Mouse (Mus musculus) kidney, embryonic 14.5 days (tissue): ENCODE data around the gene Arl8b. TPM values are rescaled to one million over a fixed set of nuclear protein-coding genes. Genes with fewer than 3 reads are reported as not detected.

ENCODE experiments used
- ATAC-seq: fragments of 200-750 bp; cut with Nextera tagmentation; 2 replicates; pipeline ENCODE4 v1.8.0; 2017; ENCODE audit warnings: moderate number of reproducible peaks, mild to moderate bottlenecking, moderate TSS enrichment, moderate library complexity; ENCODE audit not compliant: low FRiP score, low TSS enrichment
- H3K27ac ChIP-seq: fragments of 300-500 bp; sonication (generic); 2 replicates; pipeline ENCODE4 v1.5.1; 2014; ENCODE audit warnings: low read depth, mild to moderate bottlenecking, low read length, moderate library complexity, mixed read lengths
- H3K27me3 ChIP-seq: fragments of 300-500 bp; sonication (generic); 2 replicates; pipeline ENCODE4 v1.6.1; 2014; ENCODE audit warnings: mild to moderate bottlenecking, low read length; ENCODE audit not compliant: control insufficient read depth, insufficient read depth
- H3K36me3 ChIP-seq: fragments of 300-500 bp; sonication (generic); 2 replicates; pipeline ENCODE4 v1.6.1; 2014; ENCODE audit warnings: low read length, mixed read lengths; ENCODE audit not compliant: control insufficient read depth, insufficient read depth
- H3K4me1 ChIP-seq: fragments of 300-500 bp; sonication (generic); 2 replicates; pipeline ENCODE4 v1.6.1; 2014; ENCODE audit warnings: low read length, mixed read lengths; ENCODE audit not compliant: control insufficient read depth, insufficient read depth
- H3K4me2 ChIP-seq: fragments of 300-500 bp; sonication (generic); replicated peaks from 2 replicates; pipeline ENCODE4 v1.6.1; 2014; ENCODE audit warnings: low read depth, mild to moderate bottlenecking, low read length
- H3K4me3 ChIP-seq: fragments of 300-500 bp; sonication (generic); 2 replicates; pipeline ENCODE4 v1.5.1; 2014; ENCODE audit warnings: mild to moderate bottlenecking, low read length
- H3K9ac ChIP-seq: fragments of 300-500 bp; sonication (generic); 2 replicates; pipeline ENCODE4 v1.6.1; 2014; ENCODE audit warnings: low read depth, mild to moderate bottlenecking, low read length, moderate library complexity
- H3K9me3 ChIP-seq: fragments of 300-500 bp; sonication (generic); 2 replicates; pipeline ENCODE4 v1.6.1; 2016; ENCODE audit warnings: low read length; ENCODE audit not compliant: control insufficient read depth
- WGBS: fragments of 180-500 bp; shearing (Covaris S2); extraction: QIAGEN DNeasy Blood & Tissue Kit; methylation state at CpG from one replicate; pipeline ENCODE4 v1.1.7; 2014; 5-methylcytosine and 5-hydroxymethylcytosine counted together
- polyA plus RNA-seq: library from polyadenylated mRNA; unstranded; fragments of >200 nt; fragmentation: Nextera tagmentation; extraction: Ambion mirVana; gene quantifications from 2 replicates; pipeline ENCODE4 v1.2.1, GENCODE M21; 2014

Gene Arl8b
- polyA plus RNA-seq: 57.2 and 83.3 TPM in 2 replicates

DNA sequence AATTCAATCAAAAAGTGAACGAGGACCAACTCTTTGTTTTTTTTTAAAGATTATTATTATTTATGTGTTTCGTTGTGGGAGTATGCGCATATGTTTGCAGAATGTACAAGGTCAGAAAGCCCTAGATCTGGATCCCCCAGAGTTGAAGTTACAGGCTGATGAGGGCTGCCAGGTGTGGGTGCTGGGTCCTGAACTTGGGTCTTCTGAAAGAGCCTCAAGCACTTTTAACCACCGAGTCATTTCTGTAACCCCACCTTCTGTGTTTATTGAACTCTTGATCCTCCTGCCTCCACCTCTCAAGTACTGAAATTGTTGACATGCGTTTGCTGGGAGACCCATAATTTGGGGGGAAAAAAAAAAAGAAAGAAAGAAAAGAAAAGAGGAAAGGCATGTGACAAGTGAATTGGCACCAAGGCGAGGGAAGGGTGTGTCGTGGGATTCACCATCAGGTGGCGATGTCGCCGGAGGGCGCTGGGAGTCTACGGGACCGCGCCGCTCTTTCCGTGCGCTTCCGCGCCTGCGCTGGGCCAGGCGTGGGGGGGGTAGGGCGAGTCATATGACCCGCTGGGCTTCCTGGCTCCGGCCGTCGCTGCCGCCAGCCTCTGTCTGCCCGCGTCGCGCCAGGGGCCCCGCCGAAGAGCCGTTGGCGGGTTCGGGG, at the start of gene Arl8b:
Gene Arl8b, plus strand, starts transcription at position 574 of the 658 bp plus-strand sequence.
- peak; percentile 96 for ATAC-seq
- no peaks in the 10 kb centered on the region for H3K27me3 ChIP-seq
- H3K4me1 ChIP-seq: peaks cover 16% of the 10 kb centered on the region
- H3K9me3 ChIP-seq: no peaks in the 10 kb centered on the region
- H3K4me2 ChIP-seq: peak within 1 kb of the TSS; percentile 75
- H3K9ac ChIP-seq: peak within 1 kb of the TSS; percentile 91
- peak within 1 kb of the TSS; percentile 94 for H3K4me3 ChIP-seq
- WGBS: 10% methylated on average over 36 of the region's 36 CpGs
- peak within 1 kb of the TSS; percentile 64; the same call in 1 of the 2 replicates for H3K27ac ChIP-seq
- H3K36me3 ChIP-seq: no peaks in the 10 kb centered on the region

DNA sequence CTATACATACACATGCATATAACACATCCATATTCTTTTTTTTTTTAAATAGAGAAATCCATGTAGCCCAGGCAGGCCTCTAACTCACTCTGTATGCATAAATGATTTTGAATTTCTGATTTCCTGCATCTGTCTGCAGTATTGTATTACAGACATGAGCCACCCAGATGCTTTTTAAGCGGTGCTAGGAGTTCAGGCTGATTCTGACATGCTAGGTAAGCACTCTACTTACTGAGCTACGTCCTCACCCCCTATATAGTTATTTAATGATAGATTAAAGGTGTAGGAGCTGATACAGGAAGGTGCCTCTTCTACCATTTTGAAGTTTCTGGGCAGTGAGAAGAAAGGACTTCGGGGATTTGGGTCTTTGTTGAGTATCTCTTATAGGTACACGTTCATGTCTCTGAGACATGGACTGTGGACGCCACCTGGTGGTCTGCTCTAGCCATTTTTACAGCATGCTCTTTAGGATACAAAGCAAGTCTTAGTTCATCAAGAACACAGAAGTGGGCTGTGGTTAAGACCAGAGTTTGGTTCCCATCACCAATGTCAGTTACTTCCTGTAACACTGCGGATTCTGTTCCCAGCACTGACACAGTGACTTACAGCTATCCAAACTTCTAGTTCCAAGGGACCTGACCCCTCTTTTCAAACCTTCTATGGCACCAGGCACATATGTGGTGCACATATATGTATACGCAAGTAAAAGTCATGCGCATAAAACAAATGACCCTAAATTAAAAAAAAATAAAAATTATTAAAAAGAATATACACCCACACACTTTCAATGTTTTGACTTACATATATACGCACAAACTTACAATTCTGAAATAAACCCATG, 46.8 kb upstream of the Arl8b start:
- H3K36me3 ChIP-seq: no peaks in the 10 kb centered on the region
- no peaks in the 10 kb centered on the region for H3K9me3 ChIP-seq
- H3K27ac ChIP-seq: no peak overlapping the region
- H3K4me2 ChIP-seq: no peak overlapping the region
- no peaks in the 10 kb centered on the region for H3K27me3 ChIP-seq
- no peak overlapping the region for H3K4me3 ChIP-seq
- no peaks in the 10 kb centered on the region for H3K4me1 ChIP-seq
- ATAC-seq: peak; percentile 68; the same call in 1 of the 2 replicates
- H3K9ac ChIP-seq: no peak overlapping the region
- WGBS: 48% methylated on average over 9 of the region's 9 CpGs

DNA sequence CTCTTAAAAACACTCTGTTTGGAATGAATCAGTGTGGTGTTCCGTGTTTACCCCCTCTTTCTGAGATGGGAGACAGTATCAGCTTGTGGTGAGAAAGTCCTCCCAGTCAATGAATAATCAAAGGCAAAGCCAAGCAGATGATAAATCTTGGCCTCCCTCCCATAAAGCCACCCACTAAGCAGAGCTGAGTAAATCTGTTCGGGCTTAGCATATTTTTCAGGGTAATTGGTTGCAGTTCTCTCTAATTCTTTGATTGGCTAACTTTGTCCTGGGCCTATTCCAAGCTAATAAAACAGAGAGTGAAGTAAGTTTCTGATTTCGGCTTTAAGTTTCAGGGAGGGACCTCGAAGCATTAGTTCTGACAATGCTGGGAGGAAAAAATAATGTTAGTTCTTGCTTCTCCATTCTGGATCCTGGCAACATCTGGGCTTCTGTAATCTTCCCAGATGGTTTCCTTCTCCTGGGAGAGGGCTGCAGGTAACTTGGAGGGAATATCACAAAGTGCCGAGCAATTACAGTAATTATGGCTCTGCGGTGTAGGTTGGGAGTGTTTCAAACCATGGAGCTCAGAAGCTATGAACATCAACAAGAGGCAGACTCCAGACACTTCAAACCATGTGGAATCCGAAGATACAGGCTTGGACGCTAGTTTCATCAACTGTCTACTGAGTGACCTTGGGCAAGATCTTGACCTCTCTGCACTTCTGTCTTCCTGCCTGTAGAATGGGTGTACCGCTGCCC, 44.3 kb upstream of the Arl8b start:
- H3K4me3 ChIP-seq: no peak overlapping the region
- H3K36me3 ChIP-seq: no peaks in the 10 kb centered on the region
- H3K4me2 ChIP-seq: no peak overlapping the region
- 37% methylated on average over 9 of the region's 9 CpGs for WGBS
- ATAC-seq: peak; percentile 81
- no peak overlapping the region; the same call in 1 of the 2 replicates for H3K27ac ChIP-seq
- no peaks in the 10 kb centered on the region for H3K27me3 ChIP-seq
- H3K9ac ChIP-seq: no peak overlapping the region
- no peaks in the 10 kb centered on the region for H3K4me1 ChIP-seq
- H3K9me3 ChIP-seq: no peaks in the 10 kb centered on the region

DNA sequence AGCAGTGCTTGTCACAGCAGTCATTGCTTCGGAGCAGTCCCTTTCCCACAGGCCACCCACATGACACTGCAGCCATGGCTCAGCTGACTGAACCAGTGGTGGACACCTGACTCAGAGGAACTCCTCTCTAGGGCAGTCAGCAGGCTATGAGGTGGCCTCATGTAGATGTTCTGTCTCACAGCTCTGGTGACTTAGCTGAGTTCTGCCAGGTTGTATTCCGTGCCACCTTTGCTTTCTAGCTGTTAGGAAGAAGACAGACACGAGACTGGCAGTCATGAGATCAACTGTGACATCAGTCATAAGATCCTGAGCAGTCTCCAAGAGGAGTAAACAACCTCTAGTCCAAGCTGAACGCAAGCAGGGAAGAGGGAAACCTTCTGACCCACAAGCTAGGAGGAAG, 42.3 kb upstream of the Arl8b start:
- 86% methylated on average over 4 of the region's 4 CpGs for WGBS
- H3K9me3 ChIP-seq: no peaks in the 10 kb centered on the region
- H3K9ac ChIP-seq: no peak overlapping the region
- no peaks in the 10 kb centered on the region for H3K4me1 ChIP-seq
- H3K27me3 ChIP-seq: no peaks in the 10 kb centered on the region
- H3K36me3 ChIP-seq: no peaks in the 10 kb centered on the region
- ATAC-seq: no peak
- no peak overlapping the region for H3K4me2 ChIP-seq
- H3K27ac ChIP-seq: no peak overlapping the region
- no peak overlapping the region for H3K4me3 ChIP-seq

DNA sequence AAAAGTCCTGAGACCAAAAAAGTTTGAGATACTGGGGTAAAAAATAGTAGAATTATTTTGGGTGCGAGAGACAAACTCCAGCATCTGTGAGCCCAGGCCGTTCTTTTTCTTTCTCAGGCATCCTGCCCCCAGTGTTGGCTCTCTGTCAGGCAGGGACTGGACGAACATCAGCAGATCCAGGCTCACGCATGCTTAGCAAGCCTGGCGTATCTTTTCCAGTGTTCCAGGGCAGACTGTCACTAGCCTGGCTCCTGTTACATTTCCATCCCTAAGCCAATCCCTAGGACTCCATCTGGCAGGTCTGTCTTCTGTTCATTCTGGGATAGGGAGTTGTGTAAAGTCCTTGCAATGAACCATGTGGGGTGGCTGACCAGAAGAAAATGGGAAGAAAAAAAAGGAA, 39.2 kb upstream of the Arl8b start:
- no peaks in the 10 kb centered on the region for H3K27me3 ChIP-seq
- H3K9ac ChIP-seq: no peak overlapping the region
- no peak overlapping the region for H3K27ac ChIP-seq
- WGBS: 80% methylated on average over 5 of the region's 5 CpGs
- ATAC-seq: no peak
- no peaks in the 10 kb centered on the region for H3K36me3 ChIP-seq
- no peak overlapping the region for H3K4me3 ChIP-seq
- no peak overlapping the region for H3K4me2 ChIP-seq
- H3K4me1 ChIP-seq: no peaks in the 10 kb centered on the region
- H3K9me3 ChIP-seq: no peaks in the 10 kb centered on the region

DNA sequence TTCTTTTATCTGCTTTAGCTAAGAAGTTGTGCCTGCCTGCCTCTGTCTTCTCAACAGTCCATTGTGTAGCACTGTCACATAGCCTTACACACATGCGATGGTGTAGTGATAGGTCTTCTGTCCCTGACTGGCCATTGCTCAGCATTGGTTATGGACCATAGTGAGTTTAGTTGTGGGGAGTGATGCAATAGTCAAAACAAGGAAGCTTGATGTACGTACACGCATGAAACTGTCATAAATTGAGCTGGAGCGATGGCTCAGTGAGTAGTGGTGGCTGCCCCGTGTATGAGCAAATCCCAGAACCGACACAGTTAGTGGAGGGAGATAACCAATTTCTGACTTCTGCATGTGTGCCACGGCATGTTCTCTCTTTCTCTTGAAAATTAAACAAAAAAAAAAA, 31.6 kb upstream of the Arl8b start:
- no peak for ATAC-seq
- H3K9me3 ChIP-seq: no peaks in the 10 kb centered on the region
- no peak overlapping the region for H3K4me2 ChIP-seq
- no peak overlapping the region for H3K27ac ChIP-seq
- H3K9ac ChIP-seq: no peak overlapping the region
- no peaks in the 10 kb centered on the region for H3K4me1 ChIP-seq
- H3K4me3 ChIP-seq: no peak overlapping the region
- no peaks in the 10 kb centered on the region for H3K36me3 ChIP-seq
- H3K27me3 ChIP-seq: no peaks in the 10 kb centered on the region
- 93% methylated on average over 7 of the region's 7 CpGs for WGBS

DNA sequence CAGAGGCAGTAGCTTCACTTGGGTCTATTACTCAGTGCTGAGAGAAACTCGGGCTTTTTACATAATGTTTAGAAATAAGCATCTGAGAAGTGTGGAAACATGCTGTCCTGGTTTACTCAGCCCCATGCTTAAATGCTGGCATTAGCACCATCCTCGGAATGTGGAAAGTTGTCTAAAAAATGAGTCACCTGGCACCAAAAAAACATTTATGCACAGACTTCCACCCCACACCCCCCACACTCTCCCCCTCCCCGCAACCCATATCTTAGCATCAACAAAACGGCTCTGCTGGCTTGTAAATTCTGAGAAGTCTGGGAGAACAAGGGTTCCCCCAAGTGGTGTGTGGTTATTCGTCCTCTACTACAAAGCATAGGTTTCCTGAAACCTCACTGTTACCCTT, 30.5 kb upstream of the Arl8b start:
- no peak for ATAC-seq

DNA sequence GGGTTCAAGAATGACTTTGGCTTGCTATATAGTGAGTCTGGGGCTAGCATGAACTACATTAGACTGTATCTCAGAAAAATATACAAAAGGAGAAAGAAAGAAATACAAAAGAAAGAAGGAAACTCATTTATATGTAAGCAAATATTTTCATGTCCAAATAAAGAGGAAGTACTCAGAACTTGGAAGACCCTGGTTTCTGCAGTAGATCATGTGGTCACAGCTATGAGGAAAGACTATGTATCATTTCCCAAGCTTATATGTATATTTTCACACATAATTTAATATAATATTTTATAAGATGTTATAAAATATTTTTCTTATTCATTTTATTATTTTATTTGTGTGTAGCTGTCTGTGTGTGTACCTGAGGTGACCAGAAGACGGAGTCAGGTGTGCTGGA, 29.4 kb upstream of the Arl8b start:
- Histone ChIP-seq H3K27ac (no peak overlapping the region), H3K9ac (no peak overlapping the region), H3K4me2 (no peak overlapping the region), H3K36me3 (no peaks in the 10 kb centered on the region), H3K9me3 (no peaks in the 10 kb centered on the region), H3K27me3 (no peaks in the 10 kb centered on the region), H3K4me1 (no peaks in the 10 kb centered on the region), H3K4me3 (no peak overlapping the region)
- 82% methylated on average over 1 of the region's 1 CpGs for WGBS
- ATAC-seq: no peak

More for the DNA sequence above, 30.5 kb upstream of the Arl8b start:
- Histone ChIP-seq H3K36me3 (no peaks in the 10 kb centered on the region), H3K4me2 (no peak overlapping the region), H3K4me3 (no peak overlapping the region), H3K27ac (no peak overlapping the region), H3K27me3 (no peaks in the 10 kb centered on the region), H3K9ac (no peak overlapping the region), H3K4me1 (no peaks in the 10 kb centered on the region), H3K9me3 (no peaks in the 10 kb centered on the region)
- WGBS: 51% methylated on average over 5 of the region's 5 CpGs
